Mouse (Mus musculus) mammary gland, adult 2 months (tissue): ENCODE data around the gene Osbp2. TPM values are rescaled to one million over a fixed set of nuclear protein-coding genes. Genes with fewer than 3 reads are reported as not detected.

ENCODE experiments used
- polyA plus RNA-seq: library from polyadenylated mRNA; depleted of rRNA; stranded (reverse); fragments of >200 nt; gene quantifications from 2 replicates; pipeline ENCODE4 v1.2.3, GENCODE M21; 2012; ENCODE audit warnings: low replicate concordance; rRNA removed

Gene Osbp2
- polyA plus RNA-seq: 1.2 and 1.5 TPM in 2 replicates

DNA sequence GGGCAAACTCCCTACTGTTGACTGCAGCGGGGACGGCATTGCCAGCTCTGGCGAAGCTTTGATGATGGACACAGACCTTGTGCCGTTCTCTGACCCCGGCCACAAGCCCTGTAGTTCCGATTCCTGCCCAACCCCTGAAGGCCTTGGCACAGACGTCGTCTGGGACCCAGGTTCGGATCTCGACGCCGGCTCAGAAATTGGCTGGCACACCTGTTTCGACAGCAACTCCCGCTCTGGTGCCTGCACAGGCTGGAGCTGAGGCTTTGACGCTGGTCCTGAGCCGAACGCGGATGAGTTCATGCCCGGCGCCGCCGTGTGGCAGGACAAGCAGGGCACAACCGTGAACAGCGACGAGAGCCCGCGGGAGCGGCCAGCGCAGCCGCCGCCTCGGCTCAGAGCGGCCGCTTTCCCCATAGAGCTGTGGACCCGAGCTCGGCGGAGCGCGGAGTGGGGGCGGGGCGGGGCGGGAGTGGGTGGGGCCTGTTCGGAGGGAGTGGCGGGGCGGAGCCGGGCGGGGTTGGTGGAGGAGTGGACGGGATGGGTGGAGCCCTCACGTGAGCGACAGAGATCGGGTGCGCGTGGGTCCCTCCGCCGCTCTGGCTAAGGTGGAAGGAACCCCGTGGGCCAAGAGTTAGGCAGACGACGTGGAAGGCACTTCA, at the start of gene Osbp2:
TSS of gene Osbp2 (minus strand) at position 450 of the 659 bp plus-strand sequence.

DNA sequence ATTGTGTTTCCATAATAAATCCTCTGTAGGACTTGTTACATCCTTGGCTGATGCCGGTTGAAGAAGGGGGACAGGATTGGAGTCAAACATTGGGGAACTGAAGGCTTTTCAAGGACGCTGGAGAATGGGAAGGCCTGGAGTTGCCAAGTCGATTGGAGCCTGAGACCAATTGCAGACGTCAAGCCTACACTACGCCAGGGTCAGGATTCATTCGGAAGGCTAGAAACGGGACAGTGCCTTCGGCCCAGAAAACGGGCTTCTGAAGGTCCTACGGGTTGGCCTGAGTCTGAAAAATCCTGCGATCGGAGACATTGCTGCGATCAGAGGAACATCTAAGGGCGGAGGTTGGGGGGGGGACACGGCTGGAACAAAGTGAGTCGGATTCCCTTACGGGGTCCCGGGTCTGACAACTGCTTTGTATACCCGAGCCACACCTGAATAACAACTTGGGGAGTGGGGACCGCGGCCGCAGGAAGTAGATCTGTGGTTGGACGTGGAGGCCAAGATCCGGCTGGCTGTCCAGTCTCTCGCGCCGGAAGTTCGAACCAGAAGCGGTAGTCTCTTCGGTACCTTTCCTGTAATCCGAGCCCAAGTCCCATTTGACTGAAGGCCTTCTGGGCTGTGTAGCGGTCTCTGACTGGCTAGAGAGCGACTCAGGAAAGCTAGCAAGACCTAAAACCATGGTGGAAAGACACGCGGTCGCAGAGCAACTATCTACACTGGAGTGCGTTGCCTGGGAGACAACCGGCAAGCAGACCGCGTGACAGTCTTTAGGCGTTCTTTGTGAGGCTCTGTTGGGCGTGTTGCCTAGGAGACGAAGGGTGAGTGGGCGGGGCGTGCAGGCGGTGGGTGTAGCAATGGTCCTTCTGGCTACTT, 30.9 kb upstream of the Osbp2 start, which contains the start of the genes 4921536K21Rik and Dusp18:
TSS of gene 4921536K21Rik (minus strand) at position 693 of the 876 bp plus-strand sequence.
TSS of gene Dusp18 (plus strand) at position 835 of the 876 bp plus-strand sequence.

Other genes with a start within 250 kb of the Osbp2 start
- 8.2 and 14.0 TPM in 2 replicates for gene Morc2a, start 214.7 kb downstream of the Osbp2 start, polyA plus RNA-seq
- 0.43 and 0.80 TPM in 2 replicates for gene 4921536K21Rik, start 31.2 kb upstream of the Osbp2 start, polyA plus RNA-seq
- 5.6 and 12.9 TPM in 2 replicates for gene Dusp18, start 31.3 kb upstream of the Osbp2 start, polyA plus RNA-seq
- gene Slc35e4, start 50.8 kb upstream of the Osbp2 start, polyA plus RNA-seq: 16.3 and 20.2 TPM in 2 replicates
- 162 and 213 TPM in 2 replicates for gene Tcn2, start 68.3 kb upstream of the Osbp2 start, polyA plus RNA-seq
- gene Pes1, start 100.1 kb upstream of the Osbp2 start, polyA plus RNA-seq: 34.4 and 53.7 TPM in 2 replicates
- not detected in 2 replicates for gene 4930556J24Rik, start 112.9 kb upstream of the Osbp2 start, polyA plus RNA-seq
- gene Gal3st1, start 119.7 kb upstream of the Osbp2 start, polyA plus RNA-seq: 3.1 and 3.5 TPM in 2 replicates
- 3.5 and 6.9 TPM in 2 replicates for gene Sec14l4, start 167.6 kb upstream of the Osbp2 start, polyA plus RNA-seq
- gene Sec14l3, start 200.9 kb upstream of the Osbp2 start, polyA plus RNA-seq: 0.37 TPM in 1 of 2 replicates, not detected in the other
- 18.0 and 28.1 TPM in 2 replicates for gene Mtfp1, start 231.5 kb upstream of the Osbp2 start, polyA plus RNA-seq